In genomic region chr10:59945416-59945815, GRCm38 (mm10) we compare ENCODE assay signal across 15 mouse cellular contexts.
"Had no signal": no experiment of that assay in that cellular context is flagged by ENCODE, and none has a peak within 500 bp of the region (broad histone marks: within the 10 kb centered on the region; RNA-seq: fewer than 3 reads in every experiment).

No protein-coding gene starts in this region.

- H3K4me3 ChIP-seq: neural tube, embryonic 15.5 days; stomach, embryonic 15.5 days had no signal

- DNase-seq: retina, postnatal 1 day; right cerebral cortex, adult 18-20 months; right cerebral cortex, postnatal 14 days; right cerebral cortex, postnatal 25 days; right cerebral cortex, postnatal 4 days; spleen, adult 18-20 months; thymus, adult 18-20 months; thymus, adult 2 months; thymus, postnatal 14 days; thymus, postnatal 25 days; thymus, postnatal 36 days; thymus, postnatal 4 days had no signal

- H3K27ac ChIP-seq: neural tube, embryonic 15.5 days; stomach, embryonic 15.5 days; stomach, postnatal 0 days had no signal
